Mouse (Mus musculus): ENCODE data around the gene Rtn4r. TPM values are rescaled to one million over a fixed set of nuclear protein-coding genes. Genes with fewer than 3 reads are reported as not detected.

The Rtn4r gene
- not detected for total RNA-seq (2023)

DNA sequence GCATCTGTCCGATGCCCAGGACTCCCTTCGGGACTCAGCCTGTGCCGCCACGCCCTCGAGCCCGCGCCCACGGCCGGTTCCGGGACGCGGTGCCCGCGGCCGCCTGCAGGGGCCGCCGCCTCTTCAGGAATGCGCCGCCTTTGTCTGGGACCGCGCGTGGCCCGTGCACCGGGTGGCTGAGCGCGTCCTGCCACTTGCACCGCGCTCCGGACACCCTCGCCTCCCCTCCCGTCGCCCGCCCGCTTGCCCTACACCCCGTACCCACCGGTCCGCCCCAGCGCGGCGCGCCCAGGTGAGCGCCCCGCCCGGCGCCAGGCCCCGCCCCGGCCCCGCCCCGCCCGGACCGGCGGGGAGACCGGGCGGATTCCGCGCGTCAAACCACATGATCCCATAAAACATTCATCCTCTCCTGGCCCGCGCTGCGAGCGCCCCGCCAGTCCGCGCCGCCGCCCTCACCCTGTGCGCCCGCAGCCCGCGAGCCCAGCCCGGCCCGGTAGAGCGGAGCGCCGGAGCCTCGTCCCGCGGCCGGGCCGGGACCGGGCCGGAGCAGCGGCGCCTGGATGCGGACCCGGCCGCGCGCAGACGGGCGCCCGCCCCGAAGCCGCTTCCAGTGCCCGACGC, at the start of gene Rtn4r:
TSS of gene Rtn4r (plus strand) at position 402 of the 621 bp plus-strand sequence.

Other genes starting within 250 kb of the Rtn4r start
- gene Gm20518, start 236.0 kb upstream of the Rtn4r start, total RNA-seq (2023) = 4.2 TPM
- not detected for gene Tssk1, start 233.4 kb upstream of the Rtn4r start, total RNA-seq (2023)
- gene Dgcr2, start 229.1 kb upstream of the Rtn4r start, total RNA-seq (2023) = 73.1 TPM
- gene Tssk2, start 229.0 kb upstream of the Rtn4r start, total RNA-seq (2023) = not detected
- 72.0 TPM for gene Ess2, start 216.3 kb upstream of the Rtn4r start, total RNA-seq (2023)
- not detected for gene Gsc2, start 212.6 kb upstream of the Rtn4r start, total RNA-seq (2023)
- 15.7 TPM for gene Slc25a1, start 199.4 kb upstream of the Rtn4r start, total RNA-seq (2023)
- gene Vpreb2, start 147.2 kb upstream of the Rtn4r start, total RNA-seq (2023) = not detected
- gene Dgcr6, start 74.8 kb upstream of the Rtn4r start, total RNA-seq (2023) = 5.5 TPM
- gene Prodh, start 37.4 kb upstream of the Rtn4r start, total RNA-seq (2023) = 6.0 TPM
- gene Ccdc188, start 90.2 kb downstream of the Rtn4r start, total RNA-seq (2023) = not detected
- 25.3 TPM for gene Zdhhc8, start 107.5 kb downstream of the Rtn4r start, total RNA-seq (2023)
- gene Trmt2a, start 121.0 kb downstream of the Rtn4r start, total RNA-seq (2023) = 72.0 TPM
- gene Ranbp1, start 121.1 kb downstream of the Rtn4r start, total RNA-seq (2023) = 90.1 TPM
- gene Gm49776, start 130.7 kb downstream of the Rtn4r start, total RNA-seq (2023) = not detected
- gene Dgcr8, start 161.6 kb downstream of the Rtn4r start, total RNA-seq (2023) = 44.6 TPM
- gene Tango2, start 220.5 kb downstream of the Rtn4r start, total RNA-seq (2023) = 44.7 TPM
- gene Arvcf, start 220.5 kb downstream of the Rtn4r start, total RNA-seq (2023) = 4.8 TPM

Data from CD4-positive naive resting alpha-beta T cell, adult 57 days (primary cell).